11 mouse cellular contexts compared by ENCODE assay signal in genomic region chr2:71751863-71752262, GRCm38 (mm10). TPM values are rescaled to one million over a fixed set of nuclear protein-coding genes. Genes with fewer than 3 reads are reported as not detected.
DNase-seq lines count a peak whose midpoint lies in the region; ATAC-seq and TF ChIP-seq lines count a peak whose summit lies in the region.
"Had no signal": no experiment of that assay in that cellular context is flagged by ENCODE, and none has a peak within 500 bp of the region (broad histone marks: within the 10 kb centered on the region; RNA-seq: fewer than 3 reads in every experiment).

No protein-coding gene starts in this region.

- no peak overlapping the region for H3K4me2 ChIP-seq in intestine, embryonic 16.5 days (ENCODE audit: low read depth, low read length)
- H3K4me2 ChIP-seq in intestine, embryonic 15.5 days (replicated peaks), result no peak overlapping the region
- no peak overlapping the region for H3K4me2 ChIP-seq in embryonic facial prominence, embryonic 15.5 days (replicated peaks)
- H3K4me2 ChIP-seq: midbrain, embryonic 12.5 days had no signal

- DNase-seq in frontal cortex, postnatal 25 days (ENCODE audit: low spot score in 2 of 2), result no peak
- DNase-seq: cerebellum, adult 11-12 months; spleen, adult 18-20 months had no signal

- H3K9ac ChIP-seq in intestine, embryonic 16.5 days (ENCODE audit: low read depth, low read length), result no peak overlapping the region
- H3K9ac ChIP-seq in intestine, embryonic 15.5 days, result no peak overlapping the region
- no peak overlapping the region for H3K9ac ChIP-seq in embryonic facial prominence, embryonic 15.5 days
- H3K9ac ChIP-seq: midbrain, embryonic 12.5 days had no signal

- H3K27ac ChIP-seq in intestine, embryonic 16.5 days (ENCODE audit: low read length), result peak overlapping the region; percentile 57; the same call in 1 of the 2 replicates
- H3K27ac ChIP-seq in intestine, embryonic 15.5 days, result no peak overlapping the region
- H3K27ac ChIP-seq in embryonic facial prominence, embryonic 15.5 days (replicated peaks), result peak overlapping the region; percentile 39; the same call in 1 of the 2 replicates
- peak overlapping the region; percentile 17 for H3K27ac ChIP-seq in small intestine, adult 2 months (ENCODE audit: insufficient read depth, low read depth, low read length)
- H3K27ac ChIP-seq: midbrain, embryonic 12.5 days had no signal

- no peaks in the 10 kb centered on the region for H3K27me3 ChIP-seq in intestine, embryonic 16.5 days (replicated peaks; ENCODE audit: control insufficient read depth, insufficient read depth, low read length)
- no peaks in the 10 kb centered on the region for H3K27me3 ChIP-seq in intestine, embryonic 15.5 days (replicated peaks)
- H3K27me3 ChIP-seq in megakaryocyte, embryonic 14.5 days (replicated peaks), result no peaks in the 10 kb centered on the region
- H3K27me3 ChIP-seq in embryonic facial prominence, embryonic 15.5 days, result no peaks in the 10 kb centered on the region
- no peaks in the 10 kb centered on the region for H3K27me3 ChIP-seq in small intestine, adult 2 months (ENCODE audit: control insufficient read depth, insufficient read depth, low read length)

- TF ChIP-seq CTCF in small intestine, adult 2 months (IDR thresholded peaks at IDR 0.05; ENCODE audit: extremely low read depth, insufficient read length, insufficient replicate concordance, low read depth, low read length), result no peak

- WGBS in intestine, embryonic 16.5 days, result 80% methylated on average over 2 of the region's 2 CpGs
- 71% methylated on average over 2 of the region's 2 CpGs for WGBS in intestine, embryonic 15.5 days
- WGBS in embryonic facial prominence, embryonic 15.5 days, result 58% methylated on average over 2 of the region's 2 CpGs
- 47% methylated on average over 2 of the region's 2 CpGs for WGBS in small intestine, adult 2 months

- no peak overlapping the region for H3K4me3 ChIP-seq in intestine, embryonic 16.5 days (ENCODE audit: low read length)
- H3K4me3 ChIP-seq in intestine, embryonic 15.5 days (replicated peaks), result no peak overlapping the region
- peak overlapping the region; percentile 62 for H3K4me3 ChIP-seq in megakaryocyte, embryonic 14.5 days (replicated peaks)
- no peak overlapping the region for H3K4me3 ChIP-seq in embryonic facial prominence, embryonic 15.5 days (replicated peaks)
- no peak overlapping the region for H3K4me3 ChIP-seq in small intestine, adult 2 months (ENCODE audit: low read depth, low read length)
- H3K4me3 ChIP-seq: midbrain, embryonic 12.5 days had no signal

- H3K4me1 ChIP-seq in intestine, embryonic 16.5 days (ENCODE audit: control insufficient read depth, insufficient read depth, low read length), result peaks cover 2% of the 10 kb centered on the region; the same call in 1 of the 2 replicates
- peaks cover 6% of the 10 kb centered on the region for H3K4me1 ChIP-seq in intestine, embryonic 15.5 days (replicated peaks)
- H3K4me1 ChIP-seq in megakaryocyte, embryonic 14.5 days, result peaks cover 98% of the 10 kb centered on the region
- 0 out of 2 replicates have a peak, but pooled peaks cover under 1% of the 10 kb centered on the region for H3K4me1 ChIP-seq in embryonic facial prominence, embryonic 15.5 days
- H3K4me1 ChIP-seq in small intestine, adult 2 months (ENCODE audit: control insufficient read depth, insufficient read depth, insufficient read length, low read length), result peaks cover 6% of the 10 kb centered on the region; the same call in 1 of the 2 replicates

- no peak for ATAC-seq in intestine, embryonic 16.5 days
- no peak for ATAC-seq in intestine, embryonic 15.5 days
- no peak for ATAC-seq in megakaryocyte, adult 5-6 weeks (ENCODE audit: poor library complexity, severe bottlenecking)
- ATAC-seq in embryonic facial prominence, embryonic 15.5 days (ENCODE audit: insufficient number of reproducible peaks, low FRiP score, low TSS enrichment, low read depth), result no peak
- ATAC-seq: inflammation-experienced regulatory T-cells, adult 6 months had no signal

- no peaks in the 10 kb centered on the region for H3K9me3 ChIP-seq in intestine, embryonic 16.5 days (ENCODE audit: control insufficient read depth, low read length)
- no peaks in the 10 kb centered on the region for H3K9me3 ChIP-seq in intestine, embryonic 15.5 days
- no peaks in the 10 kb centered on the region for H3K9me3 ChIP-seq in megakaryocyte, embryonic 14.5 days
- no peaks in the 10 kb centered on the region for H3K9me3 ChIP-seq in embryonic facial prominence, embryonic 15.5 days (replicated peaks)
- H3K9me3 ChIP-seq: midbrain, embryonic 12.5 days had no signal

- TF ChIP-seq POLR2A in small intestine, adult 2 months (IDR thresholded peaks at IDR 0.05; ENCODE audit: low read depth, low read length), result no peak

- H3K36me3 ChIP-seq in intestine, embryonic 16.5 days (ENCODE audit: control insufficient read depth, insufficient read depth, low read length), result no peaks in the 10 kb centered on the region
- H3K36me3 ChIP-seq in intestine, embryonic 15.5 days, result no peaks in the 10 kb centered on the region
- no peaks in the 10 kb centered on the region for H3K36me3 ChIP-seq in megakaryocyte, embryonic 14.5 days (replicated peaks; ENCODE audit: low read length)
- H3K36me3 ChIP-seq in embryonic facial prominence, embryonic 15.5 days, result no peaks in the 10 kb centered on the region
- no peaks in the 10 kb centered on the region for H3K36me3 ChIP-seq in small intestine, adult 2 months (ENCODE audit: control insufficient read depth, insufficient read depth, low read length)
- H3K36me3 ChIP-seq: midbrain, embryonic 12.5 days had no signal

RNA-seq across cellular contexts. Expression of gene Itga6, which starts 6.4 kb away (rescaled TPM):
- 22.6 and 28.0 TPM in 2 replicates for polyA plus RNA-seq in intestine, embryonic 16.5 days (2015; fragmentation: Nextera tagmentation; extraction: Ambion mirVana)
- 47.6 and 48.1 TPM in 2 replicates for polyA plus RNA-seq in intestine, embryonic 15.5 days (2015; fragmentation: Nextera tagmentation; extraction: Ambion mirVana)
- 75.0 and 110 TPM in 2 replicates for polyA plus RNA-seq in megakaryocyte, embryonic 14.5 days (2012; ENCODE audit: insufficient read depth, low replicate concordance)
- total RNA-seq in megakaryocyte, adult 5-6 weeks (2015), result 16.0 and 17.4 TPM in 2 replicates
- total RNA-seq in megakaryocyte, adult 5-6 weeks (2017), result 15.3 and 16.5 TPM in 2 replicates
- 51.6 and 55.4 TPM in 2 replicates for polyA plus RNA-seq in embryonic facial prominence, embryonic 15.5 days (2015; fragmentation: Nextera tagmentation; extraction: Ambion mirVana)
- polyA plus RNA-seq in small intestine, adult 2 months (2012; rRNA removed), result 23.5 and 49.8 TPM in 2 replicates
